Mouse (Mus musculus): ENCODE measurements at regions not wholly inside any gene's neighbourhood (a gene's known extent, or its start where the extent isn't known, plus 50 kb on each side); places are given as distances from the start of the nearest gene placed in this dataset.

GRCm38 (mm10) chr5:10633176-10633575, 314.4 kb upstream of the Gm8871 start:
- TF ChIP-seq CTCF (IDR thresholded peaks at IDR 0.05; ENCODE audit: low read depth) (peak; percentile 75), EP300 (optimal IDR thresholded peaks at IDR 0.05) (no peak)

All from stomach, postnatal 0 days (tissue).